Mouse (Mus musculus): ENCODE results near the gene S100a5.

DNA sequence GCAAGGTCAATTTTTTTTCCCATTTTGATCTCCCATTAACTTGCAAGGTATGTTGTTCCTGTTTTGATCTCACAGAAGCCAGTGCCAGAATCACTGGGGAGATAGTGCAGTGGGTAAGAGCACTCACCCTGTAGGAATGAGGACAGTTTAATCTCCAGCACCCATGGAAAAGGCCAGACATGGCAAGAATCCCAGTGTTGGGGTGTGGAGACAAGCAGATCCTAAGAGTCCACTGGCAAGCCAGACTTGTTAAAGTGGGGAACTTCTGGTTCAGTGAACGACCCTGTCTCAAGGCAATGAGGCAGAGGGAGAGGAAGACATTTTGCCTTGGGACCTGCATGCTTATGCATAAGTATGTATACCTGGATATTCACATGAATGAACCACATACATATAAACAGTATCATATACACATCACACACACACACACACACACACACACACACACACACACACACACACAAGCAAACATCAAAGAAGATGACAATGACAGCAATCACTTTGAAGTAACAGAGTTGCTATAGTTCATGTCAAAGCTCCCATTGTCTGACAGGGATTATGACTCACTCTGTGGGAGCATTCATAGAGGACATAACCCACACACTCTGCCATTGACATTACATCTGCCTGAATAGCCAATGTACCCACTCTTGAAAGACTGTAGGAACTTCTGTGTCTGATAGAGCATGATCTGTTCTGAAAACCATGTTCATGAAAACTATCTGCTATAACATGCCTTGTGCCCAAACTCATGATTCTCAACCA is 30.4 kb downstream of the S100a5 start:
- no peak for TF ChIP-seq POLR2A (IDR thresholded peaks at IDR 0.05; ENCODE audit: insufficient read length, low read depth)
- no peak for TF ChIP-seq USF1 (IDR thresholded peaks at IDR 0.05; ENCODE audit: low read depth)
- TF ChIP-seq CEBPB (IDR thresholded peaks at IDR 0.05; ENCODE audit: insufficient read depth, poor library complexity, severe bottlenecking), result no peak
- TF ChIP-seq TCF3 (IDR thresholded peaks at IDR 0.05; ENCODE audit: insufficient read length, low read depth), result no peak

Data from myocyte (in vitro differentiated cells).